Mouse (Mus musculus) erythroblast, embryonic 14.5 days (primary cell): ENCODE data around the gene Nop58. TPM values are rescaled to one million over a fixed set of nuclear protein-coding genes. Genes with fewer than 3 reads are reported as not detected.

Source experiments
- H3K27me3 ChIP-seq: 2 replicates; pipeline ENCODE4 v1.6.1; 2012; ENCODE audit warnings: inconsistent platforms; ENCODE audit not compliant: control insufficient read depth
- H3K36me3 ChIP-seq: 2 replicates; pipeline ENCODE4 v1.6.1; 2012; ENCODE audit warnings: mild to moderate bottlenecking, inconsistent platforms; ENCODE audit not compliant: control insufficient read depth
- H3K4me1 ChIP-seq: 2 replicates; pipeline ENCODE4 v1.6.1; 2012; ENCODE audit warnings: inconsistent platforms; ENCODE audit not compliant: control insufficient read depth
- H3K4me3 ChIP-seq: replicated peaks from 2 replicates; pipeline ENCODE3; 2012; ENCODE audit warnings: moderate library complexity, mild to moderate bottlenecking, inconsistent platforms
- H3K9me3 ChIP-seq: 2 replicates; pipeline ENCODE4 v1.6.1; 2012; ENCODE audit warnings: low read length, inconsistent platforms, mixed read lengths; ENCODE audit not compliant: control insufficient read depth
- GATA1 ChIP-seq: IDR thresholded peaks from 2 replicates; pipeline ENCODE4 v1.6.1; 2012; ENCODE audit warnings: low read length, inconsistent platforms, mixed read lengths
- TAL1 ChIP-seq: IDR thresholded peaks from 3 replicates; pipeline ENCODE4 v1.6.1; 2012; ENCODE audit warnings: low read length, inconsistent platforms, mixed read lengths
- polyA plus RNA-seq: library from polyadenylated mRNA; stranded (reverse); fragments of >175 nt; gene quantifications from 2 replicates; pipeline ENCODE4 v1.2.3, GENCODE M21; 2012

Nop58 gene
- polyA plus RNA-seq, 1 experiment, result 5.2 TPM

DNA sequence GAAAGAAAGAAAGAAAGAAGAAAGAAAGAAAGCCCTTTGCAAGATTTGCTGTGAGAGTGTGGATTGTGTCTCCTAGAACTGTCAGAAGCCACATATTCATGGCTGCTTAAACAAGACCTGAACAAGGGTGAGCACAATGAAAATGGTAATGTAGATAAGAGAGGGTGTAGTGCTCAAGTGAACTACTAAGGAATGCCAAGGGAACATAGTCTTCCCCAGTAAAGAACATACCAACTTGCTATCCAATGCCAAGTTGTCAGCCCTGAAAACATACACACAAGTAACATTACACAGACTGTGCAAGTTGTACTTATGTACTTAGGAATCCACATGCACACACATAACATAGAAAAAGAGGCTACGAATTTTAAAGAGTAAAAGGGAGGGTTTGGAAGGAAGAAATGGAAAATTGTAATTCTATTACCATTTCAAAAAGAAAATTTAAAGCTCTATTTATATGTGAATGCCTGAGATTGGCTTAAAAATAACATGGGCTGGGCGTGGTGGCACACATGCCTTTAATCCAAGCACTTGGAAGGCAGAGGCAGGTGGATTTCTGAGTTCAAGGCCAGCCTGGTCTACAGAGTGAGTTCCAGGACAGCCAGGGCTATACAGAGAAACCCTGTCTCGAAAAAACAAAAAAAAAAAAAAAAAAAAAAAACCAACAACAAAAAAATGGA, 21.2 kb upstream of the Nop58 start:
- H3K4me3 ChIP-seq, result no peak overlapping the region
- no peaks in the 10 kb centered on the region for H3K27me3 ChIP-seq
- H3K4me1 ChIP-seq, result peaks cover 31% of the 10 kb centered on the region
- H3K9me3 ChIP-seq, result no peaks in the 10 kb centered on the region
- H3K36me3 ChIP-seq, result peaks cover 15% of the 10 kb centered on the region
- TF ChIP-seq GATA1 (no peak), TAL1 (no peak)

DNA sequence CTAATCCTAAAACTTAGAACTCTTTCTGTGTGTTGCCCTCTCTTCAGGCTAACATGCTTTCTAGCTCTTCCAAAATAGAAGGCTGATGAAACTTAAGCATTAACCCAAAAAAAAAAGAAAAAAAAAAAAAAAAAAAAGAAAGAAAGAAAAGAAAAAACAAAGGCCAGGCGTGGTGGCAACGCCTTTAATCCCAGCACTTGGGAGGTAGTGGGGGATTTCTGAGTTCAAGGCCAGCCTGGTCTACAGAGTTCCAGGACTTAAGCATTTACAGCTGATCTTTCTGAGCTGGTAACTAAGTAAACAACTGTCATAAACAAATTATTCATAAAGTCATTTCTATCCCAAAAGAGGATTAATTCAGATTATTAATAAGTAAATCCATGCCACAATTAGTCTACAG, 15.9 kb upstream of the Nop58 start:
- TF ChIP-seq TAL1, result no peak
- no peak for TF ChIP-seq GATA1
- no peaks in the 10 kb centered on the region for H3K27me3 ChIP-seq
- peaks cover 35% of the 10 kb centered on the region for H3K4me1 ChIP-seq
- H3K36me3 ChIP-seq, result peaks cover 22% of the 10 kb centered on the region
- H3K9me3 ChIP-seq, result no peaks in the 10 kb centered on the region
- H3K4me3 ChIP-seq, result peak overlapping the region; percentile 79

DNA sequence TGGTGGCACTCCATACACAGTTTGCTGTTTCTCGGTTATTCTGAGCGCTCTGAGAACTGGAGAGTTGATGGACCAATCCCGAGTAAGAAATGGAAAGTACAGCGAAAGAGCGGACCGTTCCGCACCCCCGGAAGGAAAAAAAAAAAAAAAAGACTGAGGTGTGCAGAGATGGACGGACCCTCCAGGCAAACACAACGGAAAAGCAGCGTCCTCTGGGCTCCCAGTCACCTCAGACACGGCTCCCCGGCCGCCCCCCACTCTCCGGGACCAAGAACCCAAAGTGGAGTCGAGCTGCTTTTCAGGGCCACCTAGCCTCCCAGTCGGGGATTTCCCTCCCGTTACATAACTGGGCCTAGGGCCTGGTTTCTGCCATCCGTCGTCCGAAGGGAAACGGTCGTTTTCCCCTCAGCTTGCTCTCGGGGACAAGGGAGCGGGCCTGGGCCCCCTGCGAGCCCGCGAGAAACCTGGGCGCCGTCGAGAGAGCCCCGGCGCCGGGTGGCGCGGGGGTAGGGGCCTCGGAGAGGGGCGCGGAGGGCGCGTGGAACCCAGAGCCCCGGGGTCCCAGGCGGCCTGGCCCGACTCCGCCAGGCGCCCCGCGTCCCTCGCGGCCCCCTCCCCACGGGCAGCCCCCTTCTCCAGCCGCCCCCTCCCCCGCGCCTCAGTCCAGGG, 14.7 kb upstream of the Nop58 start:
- Histone ChIP-seq H3K36me3 (peaks cover 27% of the 10 kb centered on the region), H3K4me1 (peaks cover 33% of the 10 kb centered on the region), H3K27me3 (no peaks in the 10 kb centered on the region), H3K9me3 (no peaks in the 10 kb centered on the region), H3K4me3 (peak overlapping the region; percentile 79)
- no peak for TF ChIP-seq TAL1
- TF ChIP-seq GATA1, result no peak

DNA sequence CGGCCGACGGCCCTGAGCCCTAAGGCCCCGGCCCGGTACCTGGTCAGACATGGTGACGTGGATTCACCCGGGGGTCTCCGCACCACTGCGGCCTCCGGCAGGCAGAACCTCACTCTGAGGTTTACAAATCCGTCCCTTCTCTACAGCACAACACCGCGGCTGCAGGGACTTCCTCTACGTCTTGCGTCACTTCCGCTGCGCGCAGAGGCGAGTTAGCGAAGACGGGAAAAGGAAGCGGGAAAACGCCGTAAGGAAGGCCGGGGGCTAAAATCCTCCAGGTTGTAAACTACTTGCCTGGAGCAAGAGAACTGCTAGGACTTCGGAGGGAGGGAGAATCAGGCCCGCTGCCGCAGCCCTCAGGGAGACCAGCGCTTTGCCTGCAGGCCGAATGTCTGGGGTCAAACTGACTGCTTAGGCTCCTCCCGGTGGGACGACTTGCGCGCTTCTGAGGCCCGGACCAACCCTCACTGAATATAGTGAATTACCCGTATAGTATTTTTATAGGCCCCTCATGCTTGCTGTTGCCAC, 14.1 kb upstream of the Nop58 start, which contains the start of gene Sumo1:
Gene Sumo1 (minus strand): TSS at position 194 of the 528 bp plus-strand sequence.
- Histone ChIP-seq H3K36me3 (peaks cover 28% of the 10 kb centered on the region), H3K9me3 (no peaks in the 10 kb centered on the region), H3K4me3 (peak within 1 kb of the TSS; percentile 79), H3K27me3 (no peaks in the 10 kb centered on the region), H3K4me1 (peaks cover 30% of the 10 kb centered on the region)
- TF ChIP-seq GATA1, result no peak
- no peak for TF ChIP-seq TAL1

DNA sequence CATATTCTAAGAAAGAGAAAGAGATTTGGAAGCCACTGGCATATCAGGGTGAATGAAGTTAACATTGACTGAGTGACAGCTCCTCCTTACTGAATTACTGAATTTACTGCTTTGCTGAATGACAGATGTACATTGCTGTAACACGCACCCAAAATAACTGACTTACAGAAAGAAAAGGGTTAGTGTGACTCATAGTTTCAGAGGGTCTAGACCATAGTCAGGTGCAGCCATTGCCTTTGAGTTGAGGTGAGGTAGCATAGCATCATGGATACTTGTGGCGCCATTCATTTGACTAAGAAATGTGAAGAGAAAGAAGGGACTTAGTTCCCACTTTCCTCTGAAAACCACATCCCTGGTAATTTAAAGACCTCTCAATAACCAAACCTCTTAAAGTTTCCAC, 11.1 kb upstream of the Nop58 start:
- Histone ChIP-seq H3K4me3 (no peak overlapping the region), H3K4me1 (peaks cover 23% of the 10 kb centered on the region), H3K9me3 (no peaks in the 10 kb centered on the region), H3K27me3 (peaks cover 7% of the 10 kb centered on the region; the same call in 1 of the 2 replicates), H3K36me3 (peaks cover 23% of the 10 kb centered on the region)
- TF ChIP-seq GATA1, result no peak
- TF ChIP-seq TAL1, result no peak

DNA sequence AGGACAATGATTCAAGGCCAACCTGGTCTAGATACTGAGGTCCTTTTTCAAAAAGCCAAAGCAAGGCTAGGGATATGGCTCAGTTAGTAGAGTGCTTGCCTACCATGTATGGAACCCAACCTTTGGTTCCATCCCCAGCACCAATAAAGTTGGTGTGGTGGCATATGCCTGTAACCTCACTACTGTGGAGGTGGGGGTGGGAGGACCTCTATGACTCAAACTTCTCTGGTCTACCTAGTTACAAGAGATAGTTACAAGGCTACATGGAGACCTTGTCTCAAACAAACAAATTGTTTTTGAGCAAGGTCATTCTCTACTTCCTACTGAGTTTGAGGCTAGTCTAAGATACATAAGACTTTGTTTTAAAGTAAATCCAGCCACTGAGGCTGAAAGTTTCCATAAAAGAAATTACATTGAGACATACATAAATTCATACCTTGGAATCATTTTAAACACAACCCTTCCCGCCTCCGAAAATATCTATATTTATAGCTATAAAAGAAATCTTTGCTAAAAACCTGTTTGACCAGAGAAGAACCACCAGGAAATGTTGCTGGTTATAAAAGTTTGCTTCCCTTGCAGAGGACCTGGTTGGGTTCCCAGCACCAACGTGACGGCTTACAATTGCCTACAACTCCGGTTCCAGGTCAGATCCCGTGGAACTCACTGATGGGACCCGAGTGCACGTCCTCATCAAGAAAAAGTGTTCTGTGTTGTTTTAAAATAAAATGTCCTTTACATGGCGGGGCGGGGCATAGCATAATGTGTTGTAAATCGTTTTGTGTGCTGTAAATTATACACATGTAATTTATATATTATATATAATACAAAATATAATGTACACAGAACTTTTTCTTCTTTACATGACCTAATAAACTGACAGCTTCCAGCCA, 599 bp upstream of the Nop58 start:
- Histone ChIP-seq H3K9me3 (no peaks in the 10 kb centered on the region), H3K36me3 (peaks cover 17% of the 10 kb centered on the region), H3K4me1 (peaks cover 38% of the 10 kb centered on the region), H3K4me3 (peak overlapping the region; percentile 97), H3K27me3 (peaks cover 39% of the 10 kb centered on the region)
- TF ChIP-seq TAL1 (no peak), GATA1 (no peak)

DNA sequence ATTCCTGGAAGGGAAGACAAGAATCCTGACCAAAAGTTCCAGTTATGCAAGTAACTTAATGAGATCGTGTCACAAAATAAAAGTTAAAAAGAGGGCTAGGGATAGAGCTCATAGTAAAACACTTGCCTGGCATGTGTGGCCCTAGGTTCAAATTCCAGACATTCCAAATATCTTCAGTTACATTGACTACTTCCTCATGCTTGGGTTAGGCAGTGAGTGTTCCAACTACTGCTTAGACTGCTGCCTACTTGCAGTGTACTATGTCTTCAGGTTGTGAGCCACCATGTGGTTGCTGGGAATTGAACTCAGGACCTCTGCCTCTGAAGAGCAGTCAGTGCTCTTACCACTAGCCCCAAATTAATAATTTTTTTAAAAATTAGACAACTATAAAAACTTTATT, 2.7 kb downstream of the Nop58 start:
- Histone ChIP-seq H3K4me1 (peaks cover 46% of the 10 kb centered on the region), H3K27me3 (peaks cover 11% of the 10 kb centered on the region), H3K36me3 (peaks cover 50% of the 10 kb centered on the region), H3K9me3 (no peaks in the 10 kb centered on the region), H3K4me3 (peak overlapping the region; percentile 97)
- TF ChIP-seq TAL1 (no peak), GATA1 (no peak)

DNA sequence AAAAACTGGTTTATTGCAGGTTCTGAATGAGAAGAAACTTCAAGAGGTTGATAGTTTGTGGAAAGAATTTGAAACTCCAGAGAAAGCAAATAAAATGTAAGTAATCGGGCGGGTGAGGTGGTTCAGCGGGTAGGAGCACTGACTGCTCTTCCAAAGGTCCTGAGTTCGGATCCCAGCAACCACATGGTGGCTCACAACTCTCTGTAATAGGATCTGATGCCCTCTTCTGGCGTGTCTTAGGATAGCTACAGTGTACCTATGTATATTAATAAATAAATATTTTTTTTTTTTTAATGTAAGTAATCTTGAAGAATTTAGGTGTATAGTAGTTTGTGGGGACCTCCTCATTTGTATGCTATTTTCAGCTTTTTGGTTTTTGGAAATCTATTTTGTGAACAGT, 5.7 kb downstream of the Nop58 start:
- TF ChIP-seq GATA1, result no peak
- no peak for TF ChIP-seq TAL1
- no peaks in the 10 kb centered on the region for H3K9me3 ChIP-seq
- peaks cover 32% of the 10 kb centered on the region for H3K4me1 ChIP-seq
- peaks cover 76% of the 10 kb centered on the region for H3K36me3 ChIP-seq
- no peak overlapping the region for H3K4me3 ChIP-seq
- H3K27me3 ChIP-seq, result no peaks in the 10 kb centered on the region

DNA sequence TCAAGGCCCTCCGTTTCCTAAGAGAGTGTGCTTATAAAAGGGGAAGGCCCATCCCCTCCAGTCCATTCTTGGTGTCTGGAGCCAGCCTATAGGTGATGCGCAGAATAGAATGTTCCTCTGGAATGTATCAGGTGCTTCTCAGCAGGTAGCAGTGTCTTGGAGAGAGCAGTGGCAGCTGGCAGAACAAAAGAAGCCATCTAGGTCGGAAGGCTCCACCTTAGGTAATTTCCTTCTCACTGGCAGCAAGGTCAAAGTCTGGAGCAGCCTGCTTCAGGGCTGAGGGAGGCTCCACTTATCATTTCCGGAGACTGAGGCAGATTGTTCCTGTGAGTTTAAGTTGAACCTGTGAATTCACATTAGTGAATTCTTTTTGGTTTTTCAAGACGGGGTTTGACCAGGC, 13.0 kb downstream of the Nop58 start:
- Histone ChIP-seq H3K27me3 (no peaks in the 10 kb centered on the region), H3K4me1 (no peaks in the 10 kb centered on the region), H3K9me3 (no peaks in the 10 kb centered on the region), H3K4me3 (no peak overlapping the region), H3K36me3 (peaks cover 95% of the 10 kb centered on the region)
- TF ChIP-seq GATA1 (no peak), TAL1 (no peak)
